Mouse (Mus musculus) kidney, embryonic 15.5 days (tissue): ENCODE data around the gene Csf1. TPM values are rescaled to one million over a fixed set of nuclear protein-coding genes. Genes with fewer than 3 reads are reported as not detected.

Experiments
- ATAC-seq: fragments of 200-750 bp; cut with Nextera tagmentation; replicated peaks from 2 replicates; pipeline ENCODE4 v1.8.0; 2017; ENCODE audit warnings: moderate TSS enrichment; ENCODE audit not compliant: low FRiP score
- H3K27ac ChIP-seq: fragments of 300-500 bp; sonication (generic); 2 replicates; pipeline ENCODE4 v1.5.1; 2015; ENCODE audit warnings: mild to moderate bottlenecking, inconsistent platforms
- H3K27me3 ChIP-seq: fragments of 300-500 bp; sonication (generic); 2 replicates; pipeline ENCODE4 v1.6.1; 2015; ENCODE audit warnings: inconsistent platforms
- H3K36me3 ChIP-seq: fragments of 300-500 bp; sonication (generic); 2 replicates; pipeline ENCODE4 v1.6.1; 2015; ENCODE audit warnings: inconsistent platforms
- H3K4me1 ChIP-seq: fragments of 300-500 bp; sonication (generic); 2 replicates; pipeline ENCODE4 v1.6.1; 2015; ENCODE audit warnings: inconsistent platforms
- H3K4me2 ChIP-seq: fragments of 300-500 bp; sonication (generic); 2 replicates; pipeline ENCODE4 v1.6.1; 2015; ENCODE audit warnings: moderate library complexity, mild to moderate bottlenecking, inconsistent platforms
- H3K4me3 ChIP-seq: fragments of 300-500 bp; sonication (generic); replicated peaks from 2 replicates; pipeline ENCODE4 v1.5.1; 2015; ENCODE audit warnings: mild to moderate bottlenecking, inconsistent platforms
- H3K9ac ChIP-seq: fragments of 300-500 bp; sonication (generic); 2 replicates; pipeline ENCODE4 v1.6.1; 2015; ENCODE audit warnings: mild to moderate bottlenecking, inconsistent platforms
- H3K9me3 ChIP-seq: fragments of 300-500 bp; sonication (generic); replicated peaks from 2 replicates; pipeline ENCODE4 v1.6.1; 2016; ENCODE audit warnings: inconsistent platforms
- WGBS: fragments of 180-500 bp; shearing (Covaris S2); methylation state at CpG from one replicate; pipeline ENCODE4 v1.1.7; 2015; ENCODE audit warnings: mixed read lengths; 5-methylcytosine and 5-hydroxymethylcytosine counted together
- polyA plus RNA-seq: library from polyadenylated mRNA; unstranded; fragments of >200 nt; fragmentation: Nextera tagmentation; extraction: Ambion mirVana; gene quantifications from 2 replicates; pipeline ENCODE4 v1.2.1, GENCODE M21; 2015

The Csf1 gene
- polyA plus RNA-seq, 1 experiment from 2014 or later, result 9.3 TPM

- 87% methylated on average over 5 of the region's 5 CpGs for WGBS
Observed at GRCm38 (mm10) chr3:107757365-107758129, 2.7 kb downstream of the Csf1 start.

GRCm38 (mm10) chr3:107756481-107756866 lies 3.8 kb downstream of the Csf1 start:
- Histone ChIP-seq H3K9me3 (no peaks in the 10 kb centered on the region), H3K27ac (no peak overlapping the region), H3K36me3 (peaks cover 32% of the 10 kb centered on the region), H3K4me1 (peaks cover 31% of the 10 kb centered on the region), H3K27me3 (peaks cover 5% of the 10 kb centered on the region; the same call in 1 of the 2 replicates), H3K9ac (no peak overlapping the region), H3K4me3 (no peak overlapping the region), H3K4me2 (no peak overlapping the region)
- ATAC-seq, result no peak
- 74% methylated on average over 2 of the region's 2 CpGs for WGBS

More at GRCm38 (mm10) chr3:107757365-107758129, 2.7 kb downstream of the Csf1 start:
- Histone ChIP-seq H3K4me3 (no peak overlapping the region), H3K4me2 (no peak overlapping the region), H3K9me3 (no peaks in the 10 kb centered on the region), H3K4me1 (peaks cover 29% of the 10 kb centered on the region), H3K9ac (no peak overlapping the region), H3K27me3 (peaks cover 5% of the 10 kb centered on the region; the same call in 1 of the 2 replicates), H3K36me3 (peaks cover 22% of the 10 kb centered on the region), H3K27ac (no peak overlapping the region)
- no peak for ATAC-seq

- 75% methylated on average over 5 of the region's 5 CpGs for WGBS
- no peaks in the 10 kb centered on the region for H3K27me3 ChIP-seq
- no peak overlapping the region for H3K4me3 ChIP-seq
- H3K27ac ChIP-seq, result no peak overlapping the region
- no peaks in the 10 kb centered on the region for H3K9me3 ChIP-seq
- H3K4me1 ChIP-seq, result peaks cover 33% of the 10 kb centered on the region
- no peak overlapping the region for H3K4me2 ChIP-seq
- peaks cover 38% of the 10 kb centered on the region for H3K36me3 ChIP-seq
- H3K9ac ChIP-seq, result no peak overlapping the region
- ATAC-seq, result no peak
Observed at GRCm38 (mm10) chr3:107755702-107756480, 4.4 kb downstream of the Csf1 start.

GRCm38 (mm10) chr3:107754632-107755031 lies 5.6 kb downstream of the Csf1 start:
- WGBS, result 52% methylated on average over 3 of the region's 3 CpGs
- Histone ChIP-seq H3K27ac (no peak overlapping the region), H3K9ac (no peak overlapping the region), H3K4me2 (no peak overlapping the region), H3K27me3 (no peaks in the 10 kb centered on the region), H3K4me3 (no peak overlapping the region), H3K4me1 (peaks cover 26% of the 10 kb centered on the region), H3K36me3 (peaks cover 50% of the 10 kb centered on the region), H3K9me3 (no peaks in the 10 kb centered on the region)
- ATAC-seq, result no peak

GRCm38 (mm10) chr3:107751607-107752006 lies 8.7 kb downstream of the Csf1 start:
- no peak overlapping the region for H3K27ac ChIP-seq
- WGBS, result 52% methylated on average over 3 of the region's 3 CpGs

GRCm38 (mm10) chr3:107750775-107751540 lies 9.3 kb downstream of the Csf1 start:
- Histone ChIP-seq H3K27ac (peak overlapping the region; percentile 16; the same call in 1 of the 2 replicates), H3K4me1 (0 out of 2 replicates have a peak, but pooled peaks cover 5% of the 10 kb centered on the region), H3K4me3 (no peak overlapping the region), H3K9me3 (no peaks in the 10 kb centered on the region), H3K27me3 (no peaks in the 10 kb centered on the region), H3K4me2 (no peak overlapping the region), H3K36me3 (peaks cover 67% of the 10 kb centered on the region), H3K9ac (no peak overlapping the region)
- 67% methylated on average over 9 of the region's 9 CpGs for WGBS
- no peak for ATAC-seq

More at GRCm38 (mm10) chr3:107751607-107752006, 8.7 kb downstream of the Csf1 start:
- no peak overlapping the region for H3K9ac ChIP-seq
- no peaks in the 10 kb centered on the region for H3K27me3 ChIP-seq
- H3K4me1 ChIP-seq, result 0 out of 2 replicates have a peak, but pooled peaks cover 3% of the 10 kb centered on the region
- no peak for ATAC-seq
- peaks cover 61% of the 10 kb centered on the region for H3K36me3 ChIP-seq
- no peak overlapping the region for H3K4me2 ChIP-seq
- H3K4me3 ChIP-seq, result no peak overlapping the region
- H3K9me3 ChIP-seq, result no peaks in the 10 kb centered on the region

- Histone ChIP-seq H3K27me3 (no peaks in the 10 kb centered on the region), H3K4me2 (no peak overlapping the region), H3K9ac (no peak overlapping the region), H3K36me3 (peaks cover 69% of the 10 kb centered on the region), H3K9me3 (no peaks in the 10 kb centered on the region), H3K27ac (no peak overlapping the region), H3K4me3 (no peak overlapping the region), H3K4me1 (0 out of 2 replicates have a peak, but pooled peaks cover 6% of the 10 kb centered on the region)
- ATAC-seq, result no peak
- WGBS, result 69% methylated on average over 4 of the region's 4 CpGs
Observed at GRCm38 (mm10) chr3:107749446-107749845, 10.8 kb downstream of the Csf1 start.

GRCm38 (mm10) chr3:107748260-107748955 lies 11.9 kb downstream of the Csf1 start:
- 85% methylated on average over 14 of the region's 14 CpGs for WGBS
- no peak for ATAC-seq

GRCm38 (mm10) chr3:107746026-107746425 lies 14.2 kb downstream of the Csf1 start:
- no peak for ATAC-seq
- WGBS, result 66% methylated on average over 3 of the region's 3 CpGs
- Histone ChIP-seq H3K4me1 (peaks cover 34% of the 10 kb centered on the region), H3K36me3 (peaks cover 45% of the 10 kb centered on the region), H3K27me3 (no peaks in the 10 kb centered on the region), H3K9ac (no peak overlapping the region), H3K27ac (no peak overlapping the region), H3K4me3 (no peak overlapping the region), H3K9me3 (no peaks in the 10 kb centered on the region), H3K4me2 (no peak overlapping the region)

More at GRCm38 (mm10) chr3:107748260-107748955, 11.9 kb downstream of the Csf1 start:
- H3K9me3 ChIP-seq, result no peaks in the 10 kb centered on the region
- H3K4me2 ChIP-seq, result no peak overlapping the region
- H3K27ac ChIP-seq, result no peak overlapping the region
- H3K27me3 ChIP-seq, result no peaks in the 10 kb centered on the region
- peaks cover 14% of the 10 kb centered on the region for H3K4me1 ChIP-seq
- peaks cover 63% of the 10 kb centered on the region for H3K36me3 ChIP-seq
- H3K4me3 ChIP-seq, result no peak overlapping the region
- H3K9ac ChIP-seq, result no peak overlapping the region

GRCm38 (mm10) chr3:107743650-107744049 lies 16.6 kb downstream of the Csf1 start:
- Histone ChIP-seq H3K9me3 (no peaks in the 10 kb centered on the region), H3K9ac (no peak overlapping the region), H3K36me3 (peaks cover 29% of the 10 kb centered on the region), H3K4me1 (peaks cover 52% of the 10 kb centered on the region), H3K27me3 (no peaks in the 10 kb centered on the region), H3K27ac (no peak overlapping the region), H3K4me3 (no peak overlapping the region), H3K4me2 (no peak overlapping the region)
- 66% methylated on average over 1 of the region's 1 CpGs for whole genome bisulfite sequencing
- no peak for ATAC-seq

- no peak overlapping the region for H3K27ac ChIP-seq
- no peak overlapping the region for H3K4me3 ChIP-seq
- no peak overlapping the region for H3K4me2 ChIP-seq
- 25% methylated on average over 3 of the region's 3 CpGs for WGBS
- no peaks in the 10 kb centered on the region for H3K9me3 ChIP-seq
- no peak overlapping the region for H3K9ac ChIP-seq
- ATAC-seq, result no peak
- H3K36me3 ChIP-seq, result peaks cover 23% of the 10 kb centered on the region
- peaks cover 52% of the 10 kb centered on the region for H3K4me1 ChIP-seq
- no peaks in the 10 kb centered on the region for H3K27me3 ChIP-seq
Observed at GRCm38 (mm10) chr3:107743107-107743506, 17.2 kb downstream of the Csf1 start.
